Mouse (Mus musculus): ENCODE results near the gene Rpa2. TPM values are rescaled to one million over a fixed set of nuclear protein-coding genes. Genes with fewer than 3 reads are reported as not detected.
A peak's percentile ranks its signal among the peaks of the same experiment; 100 is the strongest.

Gene Rpa2
- polyA plus RNA-seq, 1 experiment: 18.0 TPM

- Histone ChIP-seq H3K4me3 (ENCODE audit: control insufficient read depth, low read depth, low read length) (no peak overlapping the region), H3K4me1 (ENCODE audit: control insufficient read depth, insufficient read depth, low read length) (peaks cover 2% of the 10 kb centered on the region), H3K36me3 (ENCODE audit: control insufficient read depth, insufficient read depth, low read length) (peaks cover 9% of the 10 kb centered on the region), H3K27me3 (ENCODE audit: control insufficient read depth, insufficient read depth, low read length) (no peaks in the 10 kb centered on the region), H3K27ac (ENCODE audit: control insufficient read depth, insufficient read depth, low read depth, low read length) (no peak overlapping the region)
- TF ChIP-seq POLR2A (IDR thresholded peaks at IDR 0.05; ENCODE audit: control insufficient read depth, low read depth, low read length) (no peak), CTCF (IDR thresholded peaks at IDR 0.05; ENCODE audit: control insufficient read depth, insufficient read depth, insufficient replicate concordance, low read depth, low read length) (no peak)
These were observed 3.6 kb downstream of the Rpa2 start for GRCm38 (mm10) chr4:132771776-132772175.

GRCm38 (mm10) chr4:132774905-132775304 lies 6.8 kb downstream of the Rpa2 start:
- Histone ChIP-seq H3K36me3 (ENCODE audit: control insufficient read depth, insufficient read depth, low read length) (peaks cover 9% of the 10 kb centered on the region), H3K27ac (ENCODE audit: control insufficient read depth, insufficient read depth, low read depth, low read length) (no peak overlapping the region), H3K27me3 (ENCODE audit: control insufficient read depth, insufficient read depth, low read length) (no peaks in the 10 kb centered on the region), H3K4me3 (ENCODE audit: control insufficient read depth, low read depth, low read length) (no peak overlapping the region), H3K4me1 (ENCODE audit: control insufficient read depth, insufficient read depth, low read length) (no peaks in the 10 kb centered on the region)
- TF ChIP-seq POLR2A (IDR thresholded peaks at IDR 0.05; ENCODE audit: control insufficient read depth, low read depth, low read length) (no peak), CTCF (IDR thresholded peaks at IDR 0.05; ENCODE audit: control insufficient read depth, insufficient read depth, insufficient replicate concordance, low read depth, low read length) (no peak)

- no peaks in the 10 kb centered on the region for H3K27me3 ChIP-seq (ENCODE audit: control insufficient read depth, insufficient read depth, low read length)
- H3K4me3 ChIP-seq (ENCODE audit: control insufficient read depth, low read depth, low read length): no peak overlapping the region
- TF ChIP-seq POLR2A (IDR thresholded peaks at IDR 0.05; ENCODE audit: control insufficient read depth, low read depth, low read length): no peak
- peak; percentile 61; the same call in 1 of the 2 replicates for TF ChIP-seq CTCF (IDR thresholded peaks at IDR 0.05; ENCODE audit: control insufficient read depth, insufficient read depth, insufficient replicate concordance, low read depth, low read length)
- no peaks in the 10 kb centered on the region for H3K4me1 ChIP-seq (ENCODE audit: control insufficient read depth, insufficient read depth, low read length)
- H3K27ac ChIP-seq (ENCODE audit: control insufficient read depth, insufficient read depth, low read depth, low read length): no peak overlapping the region
- H3K36me3 ChIP-seq (ENCODE audit: control insufficient read depth, insufficient read depth, low read length): peaks cover 5% of the 10 kb centered on the region
These were observed 8.6 kb downstream of the Rpa2 start for GRCm38 (mm10) chr4:132776764-132777163.

GRCm38 (mm10) chr4:132778562-132779201 lies 10.6 kb downstream of the Rpa2 start:
- Histone ChIP-seq H3K27me3 (ENCODE audit: control insufficient read depth, insufficient read depth, low read length) (no peaks in the 10 kb centered on the region), H3K4me3 (ENCODE audit: control insufficient read depth, low read depth, low read length) (no peak overlapping the region), H3K27ac (ENCODE audit: control insufficient read depth, insufficient read depth, low read depth, low read length) (no peak overlapping the region), H3K36me3 (ENCODE audit: control insufficient read depth, insufficient read depth, low read length) (peaks cover 2% of the 10 kb centered on the region), H3K4me1 (ENCODE audit: control insufficient read depth, insufficient read depth, low read length) (no peaks in the 10 kb centered on the region)
- no peak for TF ChIP-seq CTCF (IDR thresholded peaks at IDR 0.05; ENCODE audit: control insufficient read depth, insufficient read depth, insufficient replicate concordance, low read depth, low read length)
- no peak for TF ChIP-seq POLR2A (IDR thresholded peaks at IDR 0.05; ENCODE audit: control insufficient read depth, low read depth, low read length)

- Histone ChIP-seq H3K27ac (ENCODE audit: control insufficient read depth, insufficient read depth, low read depth, low read length) (no peak overlapping the region), H3K4me3 (ENCODE audit: control insufficient read depth, low read depth, low read length) (no peak overlapping the region), H3K36me3 (ENCODE audit: control insufficient read depth, insufficient read depth, low read length) (no peaks in the 10 kb centered on the region; the same call in 1 of the 2 replicates), H3K27me3 (ENCODE audit: control insufficient read depth, insufficient read depth, low read length) (no peaks in the 10 kb centered on the region), H3K4me1 (ENCODE audit: control insufficient read depth, insufficient read depth, low read length) (no peaks in the 10 kb centered on the region)
- no peak for TF ChIP-seq CTCF (IDR thresholded peaks at IDR 0.05; ENCODE audit: control insufficient read depth, insufficient read depth, insufficient replicate concordance, low read depth, low read length)
These were observed 12.2 kb downstream of the Rpa2 start for GRCm38 (mm10) chr4:132780288-132780687.

GRCm38 (mm10) chr4:132783732-132784131 lies 15.6 kb downstream of the Rpa2 start:
- Histone ChIP-seq H3K4me3 (ENCODE audit: control insufficient read depth, low read depth, low read length) (no peak overlapping the region), H3K27me3 (ENCODE audit: control insufficient read depth, insufficient read depth, low read length) (no peaks in the 10 kb centered on the region), H3K27ac (ENCODE audit: control insufficient read depth, insufficient read depth, low read depth, low read length) (no peak overlapping the region), H3K36me3 (ENCODE audit: control insufficient read depth, insufficient read depth, low read length) (no peaks in the 10 kb centered on the region), H3K4me1 (ENCODE audit: control insufficient read depth, insufficient read depth, low read length) (no peaks in the 10 kb centered on the region)
- TF ChIP-seq POLR2A (IDR thresholded peaks at IDR 0.05; ENCODE audit: control insufficient read depth, low read depth, low read length) (no peak), CTCF (IDR thresholded peaks at IDR 0.05; ENCODE audit: control insufficient read depth, insufficient read depth, insufficient replicate concordance, low read depth, low read length) (no peak)

- TF ChIP-seq POLR2A (IDR thresholded peaks at IDR 0.05; ENCODE audit: control insufficient read depth, low read depth, low read length) (no peak), CTCF (IDR thresholded peaks at IDR 0.05; ENCODE audit: control insufficient read depth, insufficient read depth, insufficient replicate concordance, low read depth, low read length) (no peak)
- Histone ChIP-seq H3K27me3 (ENCODE audit: control insufficient read depth, insufficient read depth, low read length) (no peaks in the 10 kb centered on the region), H3K4me3 (ENCODE audit: control insufficient read depth, low read depth, low read length) (no peak overlapping the region), H3K4me1 (ENCODE audit: control insufficient read depth, insufficient read depth, low read length) (no peaks in the 10 kb centered on the region), H3K36me3 (ENCODE audit: control insufficient read depth, insufficient read depth, low read length) (no peaks in the 10 kb centered on the region), H3K27ac (ENCODE audit: control insufficient read depth, insufficient read depth, low read depth, low read length) (no peak overlapping the region)
These were observed 17.1 kb downstream of the Rpa2 start for GRCm38 (mm10) chr4:132785228-132785627.
